In the genomic region with DNA sequence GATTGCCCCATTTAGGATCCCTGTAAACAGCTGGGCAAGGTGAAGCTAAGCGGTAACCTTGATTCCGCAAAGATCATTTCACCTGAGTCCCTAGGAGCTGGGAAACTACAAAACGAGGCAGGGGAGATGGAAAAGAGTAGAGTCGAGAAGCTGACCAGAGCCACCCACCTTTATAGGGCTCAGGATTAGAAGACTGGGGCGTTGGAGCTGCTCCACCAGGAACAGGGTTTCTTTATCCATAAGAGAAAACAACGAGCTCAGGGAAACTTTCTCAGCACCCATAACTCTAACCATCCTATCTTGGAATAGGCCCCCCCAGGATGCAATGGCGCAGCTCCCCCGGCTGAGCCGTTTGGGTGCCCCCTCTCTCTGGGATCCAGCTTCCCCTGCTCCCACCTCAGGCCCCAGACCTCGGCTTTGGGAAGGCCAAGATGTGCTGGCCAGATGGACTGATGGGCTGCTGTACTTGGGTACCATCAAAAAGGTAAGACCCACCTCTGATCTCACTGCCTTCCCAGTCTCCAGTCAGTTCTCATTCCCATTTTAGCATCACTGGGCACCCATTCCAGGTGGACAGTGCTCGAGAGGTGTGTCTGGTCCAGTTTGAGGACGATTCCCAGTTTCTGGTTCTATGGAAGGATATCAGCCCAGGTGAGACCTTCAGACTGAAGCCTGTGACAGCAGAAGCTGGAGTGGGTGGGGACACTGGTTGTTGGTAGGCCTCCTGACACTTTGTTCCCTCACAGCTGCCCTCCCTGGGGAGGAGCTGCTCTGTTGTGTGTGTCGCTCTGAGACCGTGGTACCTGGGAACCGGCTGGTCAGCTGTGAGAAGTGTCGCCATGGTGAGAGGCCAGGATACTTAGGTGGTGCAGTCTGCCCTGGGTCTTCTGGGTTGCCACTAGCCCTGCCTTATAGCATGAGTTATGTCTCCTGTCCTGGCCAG, we compare ENCODE assay signal across 8 mouse cellular contexts. TPM values are rescaled to one million over a fixed set of nuclear protein-coding genes. Genes with fewer than 3 reads are reported as not detected.
DNase-seq lines count a peak whose midpoint lies in the region; ATAC-seq lines count a peak whose summit lies in the region.

No protein-coding gene starts in this region.

- WGBS in kidney, embryonic 16.5 days = 76% methylated on average over 16 of the region's 16 CpGs
- WGBS in embryonic facial prominence, embryonic 13.5 days = 80% methylated on average over 16 of the region's 16 CpGs
- WGBS in hindbrain, embryonic 15.5 days = 85% methylated on average over 16 of the region's 16 CpGs
- WGBS in midbrain, embryonic 14.5 days = 85% methylated on average over 16 of the region's 16 CpGs

- DNase-seq in kidney, postnatal 14 days = no peak
- no peak for DNase-seq in midbrain, embryonic 14.5 days
- no peak for DNase-seq in spleen, postnatal 4 days (ENCODE audit: low spot score in 2 of 2)
- no peak for DNase-seq in right cerebral cortex, postnatal 25 days

- no peak for ATAC-seq in kidney, embryonic 16.5 days (ENCODE audit: low FRiP score, low TSS enrichment)
- ATAC-seq in embryonic facial prominence, embryonic 13.5 days (ENCODE audit: insufficient number of reproducible peaks, insufficient read depth, low FRiP score, low TSS enrichment, low read depth) = no peak
- no peak for ATAC-seq in hindbrain, embryonic 15.5 days (ENCODE audit: low FRiP score, low read depth)
- ATAC-seq in midbrain, embryonic 14.5 days (ENCODE audit: low FRiP score, low TSS enrichment) = no peak
- ATAC-seq in monocyte, adult 5-6 weeks (replicated peaks; ENCODE audit: insufficient number of reproducible peaks, low FRiP score, low TSS enrichment, poor library complexity, severe bottlenecking) = no peak

- H3K9me3 ChIP-seq in kidney, embryonic 16.5 days (ENCODE audit: low read length) = no peaks in the 10 kb centered on the region
- no peaks in the 10 kb centered on the region for H3K9me3 ChIP-seq in embryonic facial prominence, embryonic 13.5 days
- no peaks in the 10 kb centered on the region for H3K9me3 ChIP-seq in hindbrain, embryonic 15.5 days
- H3K9me3 ChIP-seq in midbrain, embryonic 14.5 days (ENCODE audit: control insufficient read depth, low read length) = no peaks in the 10 kb centered on the region

- H3K4me1 ChIP-seq in kidney, embryonic 16.5 days (ENCODE audit: insufficient read depth, low read length) = peaks cover 26% of the 10 kb centered on the region
- peaks cover 36% of the 10 kb centered on the region for H3K4me1 ChIP-seq in embryonic facial prominence, embryonic 13.5 days
- H3K4me1 ChIP-seq in hindbrain, embryonic 15.5 days (replicated peaks) = peaks cover 42% of the 10 kb centered on the region
- H3K4me1 ChIP-seq in midbrain, embryonic 14.5 days (ENCODE audit: control insufficient read depth, insufficient read depth, low read length) = peaks cover 25% of the 10 kb centered on the region

- H3K4me2 ChIP-seq in kidney, embryonic 16.5 days (replicated peaks; ENCODE audit: low read depth, low read length) = peak overlapping the region; percentile 97
- H3K4me2 ChIP-seq in embryonic facial prominence, embryonic 13.5 days = peak overlapping the region; percentile 92
- peak overlapping the region; percentile 76 for H3K4me2 ChIP-seq in hindbrain, embryonic 15.5 days
- H3K4me2 ChIP-seq in midbrain, embryonic 14.5 days (ENCODE audit: low read length) = peak overlapping the region; percentile 95

- peaks cover 23% of the 10 kb centered on the region for H3K36me3 ChIP-seq in kidney, embryonic 16.5 days (ENCODE audit: insufficient read depth, low read length)
- H3K36me3 ChIP-seq in embryonic facial prominence, embryonic 13.5 days = peaks cover 46% of the 10 kb centered on the region
- H3K36me3 ChIP-seq in hindbrain, embryonic 15.5 days = peaks cover 15% of the 10 kb centered on the region
- H3K36me3 ChIP-seq in midbrain, embryonic 14.5 days (ENCODE audit: control insufficient read depth, insufficient read depth, low read length) = peaks cover 31% of the 10 kb centered on the region

- no peak overlapping the region; the same call in 1 of the 2 replicates for H3K27ac ChIP-seq in kidney, embryonic 16.5 days (ENCODE audit: low read length)
- 0 out of 2 replicates have a peak overlapping the region, but pooled peaks have one; percentile 86 for H3K27ac ChIP-seq in embryonic facial prominence, embryonic 13.5 days
- H3K27ac ChIP-seq in hindbrain, embryonic 15.5 days (replicated peaks) = peak overlapping the region; percentile 90; the same call in 1 of the 2 replicates
- no peak overlapping the region for H3K27ac ChIP-seq in midbrain, embryonic 14.5 days (replicated peaks; ENCODE audit: low read depth, low read length)

- peak overlapping the region; percentile 86 for H3K9ac ChIP-seq in kidney, embryonic 16.5 days (replicated peaks; ENCODE audit: low read length)
- peak overlapping the region; percentile 89 for H3K9ac ChIP-seq in embryonic facial prominence, embryonic 13.5 days
- H3K9ac ChIP-seq in hindbrain, embryonic 15.5 days = peak overlapping the region; percentile 88
- H3K9ac ChIP-seq in midbrain, embryonic 14.5 days (replicated peaks; ENCODE audit: low read length) = peak overlapping the region; percentile 85

- peak overlapping the region; percentile 85 for H3K4me3 ChIP-seq in kidney, embryonic 16.5 days (ENCODE audit: low read length)
- H3K4me3 ChIP-seq in embryonic facial prominence, embryonic 13.5 days = peak overlapping the region; percentile 79
- H3K4me3 ChIP-seq in hindbrain, embryonic 15.5 days = peak overlapping the region; percentile 84
- H3K4me3 ChIP-seq in midbrain, embryonic 14.5 days (replicated peaks; ENCODE audit: low read depth, low read length) = peak overlapping the region; percentile 70

- H3K27me3 ChIP-seq in kidney, embryonic 16.5 days (ENCODE audit: insufficient read depth, low read length) = no peaks in the 10 kb centered on the region
- no peaks in the 10 kb centered on the region for H3K27me3 ChIP-seq in embryonic facial prominence, embryonic 13.5 days
- H3K27me3 ChIP-seq in hindbrain, embryonic 15.5 days = no peaks in the 10 kb centered on the region
- no peaks in the 10 kb centered on the region for H3K27me3 ChIP-seq in midbrain, embryonic 14.5 days (ENCODE audit: control insufficient read depth, insufficient read depth, low read length)

RNA-seq across cellular contexts. Expression of gene Phf1, which starts 1.3 kb away (rescaled TPM):
- 9.3 and 9.4 TPM in 2 replicates for polyA plus RNA-seq in kidney, embryonic 16.5 days (2015; fragmentation: Nextera tagmentation; extraction: Ambion mirVana)
- polyA plus RNA-seq in embryonic facial prominence, embryonic 13.5 days (2015; fragmentation: Nextera tagmentation; extraction: Ambion mirVana) = 12.7 and 15.4 TPM in 2 replicates
- 32.3 and 34.7 TPM in 2 replicates for polyA plus RNA-seq in hindbrain, embryonic 15.5 days (2015; fragmentation: Nextera tagmentation; extraction: Ambion mirVana)
- polyA plus RNA-seq in midbrain, embryonic 14.5 days (2014; fragmentation: Nextera tagmentation; extraction: Ambion mirVana) = 18.2 and 24.0 TPM in 2 replicates
- total RNA-seq in monocyte, adult 5-6 weeks (2017) = 26.2 to 57.6 TPM (median 30.0 TPM) in 3 replicates

RNA-seq across cellular contexts. Expression of gene Cuta, which starts 5.2 kb away (rescaled TPM):
- polyA plus RNA-seq in kidney, embryonic 16.5 days (2015; fragmentation: Nextera tagmentation; extraction: Ambion mirVana) = 187 and 203 TPM in 2 replicates
- 162 and 180 TPM in 2 replicates for polyA plus RNA-seq in embryonic facial prominence, embryonic 13.5 days (2015; fragmentation: Nextera tagmentation; extraction: Ambion mirVana)
- polyA plus RNA-seq in hindbrain, embryonic 15.5 days (2015; fragmentation: Nextera tagmentation; extraction: Ambion mirVana) = 134 and 138 TPM in 2 replicates
- 99.2 and 108 TPM in 2 replicates for polyA plus RNA-seq in midbrain, embryonic 14.5 days (2014; fragmentation: Nextera tagmentation; extraction: Ambion mirVana)
- total RNA-seq in monocyte, adult 5-6 weeks (2017) = 22.8 to 35.9 TPM (median 25.9 TPM) in 3 replicates

RNA-seq across cellular contexts. Expression of gene Syngap1, which starts 6.9 kb away (rescaled TPM):
- 1.1 and 2.2 TPM in 2 replicates for polyA plus RNA-seq in kidney, embryonic 16.5 days (2015; fragmentation: Nextera tagmentation; extraction: Ambion mirVana)
- 3.4 and 3.7 TPM in 2 replicates for polyA plus RNA-seq in embryonic facial prominence, embryonic 13.5 days (2015; fragmentation: Nextera tagmentation; extraction: Ambion mirVana)
- polyA plus RNA-seq in hindbrain, embryonic 15.5 days (2015; fragmentation: Nextera tagmentation; extraction: Ambion mirVana) = 4.7 and 5.1 TPM in 2 replicates
- polyA plus RNA-seq in midbrain, embryonic 14.5 days (2014; fragmentation: Nextera tagmentation; extraction: Ambion mirVana) = 5.5 and 9.7 TPM in 2 replicates
- 0.76 to 3.9 TPM (median 0.96 TPM) in 3 replicates for total RNA-seq in monocyte, adult 5-6 weeks (2017)

RNA-seq across cellular contexts. Expression of gene Kifc5b, which starts 17.3 kb away (rescaled TPM):
- 8.2 and 10.8 TPM in 2 replicates for polyA plus RNA-seq in kidney, embryonic 16.5 days (2015; fragmentation: Nextera tagmentation; extraction: Ambion mirVana)
- 8.9 and 10.2 TPM in 2 replicates for polyA plus RNA-seq in embryonic facial prominence, embryonic 13.5 days (2015; fragmentation: Nextera tagmentation; extraction: Ambion mirVana)
- polyA plus RNA-seq in hindbrain, embryonic 15.5 days (2015; fragmentation: Nextera tagmentation; extraction: Ambion mirVana) = 3.4 and 3.7 TPM in 2 replicates
- polyA plus RNA-seq in midbrain, embryonic 14.5 days (2014; fragmentation: Nextera tagmentation; extraction: Ambion mirVana) = 1.2 and 2.3 TPM in 2 replicates
- 1.5 to 3.2 TPM (median 2.3 TPM) in 3 replicates for total RNA-seq in monocyte, adult 5-6 weeks (2017)

RNA-seq across cellular contexts. Expression of gene Zbtb9, which starts 38.8 kb away (rescaled TPM):
- 19.9 and 20.1 TPM in 2 replicates for polyA plus RNA-seq in kidney, embryonic 16.5 days (2015; fragmentation: Nextera tagmentation; extraction: Ambion mirVana)
- 16.0 and 16.1 TPM in 2 replicates for polyA plus RNA-seq in embryonic facial prominence, embryonic 13.5 days (2015; fragmentation: Nextera tagmentation; extraction: Ambion mirVana)
- 14.6 and 14.7 TPM in 2 replicates for polyA plus RNA-seq in hindbrain, embryonic 15.5 days (2015; fragmentation: Nextera tagmentation; extraction: Ambion mirVana)
- 8.7 and 11.3 TPM in 2 replicates for polyA plus RNA-seq in midbrain, embryonic 14.5 days (2014; fragmentation: Nextera tagmentation; extraction: Ambion mirVana)
- total RNA-seq in monocyte, adult 5-6 weeks (2017) = 23.5 to 34.2 TPM (median 32.3 TPM) in 3 replicates

Comparison
In these comparisons a context has a peak if more than half of its experiments do, and no peak if none do; other contexts are left out.
1. H3K27ac ChIP-seq: peak in embryonic facial prominence, embryonic 13.5 days (single experiment) and hindbrain, embryonic 15.5 days (single experiment); none in kidney, embryonic 16.5 days (single experiment) and midbrain, embryonic 14.5 days (single experiment).
2. Peak in every context shown above with its lines, with median percentiles within 50 percentile points of each other: H3K4me2 ChIP-seq, H3K4me3 ChIP-seq and H3K9ac ChIP-seq.